Mouse (Mus musculus) regulatory T cell (primary cell): ENCODE results near the gene Patz1.

ENCODE experiments used
- in situ Hi-C: fragments of 300-600 bp; cut with MboI, MseI; formaldehyde crosslinking; loops from one replicate; pipeline ENCODE4 v1.15.1; 2025; ENCODE audit warnings: high pct_unique_total_duplicates

The Patz1 gene

DNA sequence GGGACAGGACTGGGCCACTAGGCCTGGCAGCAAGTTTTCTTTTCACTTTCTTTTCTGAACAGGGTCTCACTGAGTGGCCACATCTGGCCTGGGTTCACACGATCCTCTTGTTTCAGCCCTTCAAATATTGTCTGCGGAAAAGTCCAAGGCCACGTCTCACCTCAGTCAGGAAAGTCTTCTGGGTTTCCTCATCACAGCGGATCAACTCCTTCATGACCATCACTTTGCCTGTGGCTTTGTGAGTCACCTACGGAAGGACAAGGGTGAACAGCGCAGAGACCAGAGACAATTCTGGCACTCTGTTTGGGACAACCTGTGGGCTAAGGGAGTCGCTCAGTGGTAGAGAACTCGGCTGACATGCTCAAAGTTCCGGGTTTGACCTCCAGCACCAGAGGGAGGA, 63.5 kb downstream of the Patz1 start:
- in situ Hi-C loops: no loop called here

GRCm38 (mm10) chr11:3352990-3353585, 64.4 kb downstream of the Patz1 start:
- in situ Hi-C loops: no loop called here
